In the genomic region with DNA sequence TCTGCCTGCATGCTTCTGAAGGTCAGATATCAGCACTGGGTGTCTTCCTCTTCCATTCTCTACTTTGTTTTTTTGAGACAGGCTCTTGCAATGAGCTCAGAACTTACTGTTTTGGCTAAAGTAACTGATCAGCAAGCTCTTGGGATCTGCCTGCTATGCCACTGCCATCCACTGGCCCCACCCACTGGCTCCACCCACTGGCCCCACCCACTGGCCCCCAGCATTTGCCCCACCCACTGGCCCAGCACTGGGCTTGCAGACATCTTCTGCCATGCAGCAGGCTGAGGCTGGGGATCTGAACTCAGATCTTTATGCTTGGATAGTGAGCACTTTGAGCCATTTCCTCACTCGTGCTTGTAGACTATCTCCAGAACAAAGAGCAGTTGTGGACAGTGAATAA, we compare ENCODE assay signal across 10 mouse cellular contexts.
DNase-seq lines count a peak whose midpoint lies in the region; ATAC-seq and TF ChIP-seq lines count a peak whose summit lies in the region.
"Had no signal": no experiment of that assay in that cellular context is flagged by ENCODE, and none has a peak within 500 bp of the region (broad histone marks: within the 10 kb centered on the region; RNA-seq: fewer than 3 reads in every experiment).

No protein-coding gene starts in this region.

- H3K36me3 ChIP-seq in limb, embryonic 11.5 days (ENCODE audit: control insufficient read depth, insufficient read depth, low read length), result no peaks in the 10 kb centered on the region
- no peaks in the 10 kb centered on the region; the same call in 1 of the 2 replicates for H3K36me3 ChIP-seq in stomach, postnatal 0 days (ENCODE audit: control insufficient read depth, insufficient read depth, low read length)
- H3K36me3 ChIP-seq in forebrain, embryonic 12.5 days (replicated peaks), result no peaks in the 10 kb centered on the region

- H3K27ac ChIP-seq in limb, embryonic 11.5 days (replicated peaks; ENCODE audit: low read depth, low read length), result no peak overlapping the region
- H3K27ac ChIP-seq in stomach, postnatal 0 days (replicated peaks), result no peak overlapping the region
- no peak overlapping the region for H3K27ac ChIP-seq in forebrain, embryonic 12.5 days

- 44% methylated on average over 1 of the region's 1 CpGs for WGBS in limb, embryonic 11.5 days
- WGBS in stomach, postnatal 0 days, result 26% methylated on average over 1 of the region's 1 CpGs
- WGBS in forebrain, embryonic 12.5 days, result 35% methylated on average over 1 of the region's 1 CpGs

- H3K4me2 ChIP-seq in limb, embryonic 11.5 days (ENCODE audit: low read depth, severe bottlenecking), result no peak overlapping the region
- no peak overlapping the region for H3K4me2 ChIP-seq in stomach, postnatal 0 days (replicated peaks; ENCODE audit: low read depth)
- no peak overlapping the region for H3K4me2 ChIP-seq in forebrain, embryonic 12.5 days

- DNase-seq in adrenal gland, postnatal 14 days, result peak; percentile 68
- no peak for DNase-seq in adrenal gland, adult 18-20 months (ENCODE audit: low spot score in 2 of 2)
- DNase-seq in thymus, postnatal 14 days, result peak; percentile 40
- DNase-seq in thymus, adult 18-20 months, result no peak
- DNase-seq in limb, embryonic 11.5 days (ENCODE audit: low spot score), result peak; percentile 55
- peak; percentile 62 for DNase-seq in stomach, postnatal 0 days (ENCODE audit: low spot score)
- DNase-seq in layer of hippocampus, adult 11-12 months (ENCODE audit: low spot score), result no peak
- DNase-seq: cerebellum, adult 11 months had no signal

- H3K27me3 ChIP-seq in limb, embryonic 11.5 days (ENCODE audit: control insufficient read depth, insufficient read depth, low read length), result no peaks in the 10 kb centered on the region
- no peaks in the 10 kb centered on the region for H3K27me3 ChIP-seq in stomach, postnatal 0 days (ENCODE audit: control insufficient read depth, insufficient read depth, low read length)
- H3K27me3 ChIP-seq in forebrain, embryonic 12.5 days, result no peaks in the 10 kb centered on the region; the same call in 1 of the 2 replicates

- H3K4me3 ChIP-seq in limb, embryonic 11.5 days (ENCODE audit: low read depth, low read length), result no peak overlapping the region
- H3K4me3 ChIP-seq in stomach, postnatal 0 days (ENCODE audit: low read depth, low read length), result no peak overlapping the region
- H3K4me3 ChIP-seq in forebrain, embryonic 12.5 days (replicated peaks), result no peak overlapping the region
- H3K4me3 ChIP-seq: myocyte had no signal

- no peaks in the 10 kb centered on the region for H3K9me3 ChIP-seq in limb, embryonic 11.5 days (ENCODE audit: control insufficient read depth, low read length)
- no peaks in the 10 kb centered on the region for H3K9me3 ChIP-seq in stomach, postnatal 0 days (ENCODE audit: control insufficient read depth, low read length)
- no peaks in the 10 kb centered on the region for H3K9me3 ChIP-seq in forebrain, embryonic 12.5 days

- ATAC-seq in limb, embryonic 11.5 days (ENCODE audit: insufficient number of reproducible peaks, low FRiP score, low TSS enrichment, low read depth), result no peak
- ATAC-seq in stomach, postnatal 0 days (ENCODE audit: low FRiP score, low TSS enrichment), result no peak
- ATAC-seq in forebrain, embryonic 12.5 days (ENCODE audit: low FRiP score), result no peak

- TF ChIP-seq EP300 in stomach, postnatal 0 days (optimal IDR thresholded peaks at IDR 0.05), result no peak

- no peaks in the 10 kb centered on the region for H3K4me1 ChIP-seq in limb, embryonic 11.5 days (ENCODE audit: control insufficient read depth, insufficient read depth, low read length)
- no peaks in the 10 kb centered on the region for H3K4me1 ChIP-seq in stomach, postnatal 0 days (replicated peaks; ENCODE audit: control insufficient read depth, insufficient read depth)
- H3K4me1 ChIP-seq in forebrain, embryonic 12.5 days, result 0 out of 2 replicates have a peak, but pooled peaks cover 3% of the 10 kb centered on the region

- no peak overlapping the region for H3K9ac ChIP-seq in limb, embryonic 11.5 days (ENCODE audit: low read length)
- H3K9ac ChIP-seq in stomach, postnatal 0 days (ENCODE audit: low read length), result no peak overlapping the region
- no peak overlapping the region for H3K9ac ChIP-seq in forebrain, embryonic 12.5 days

- TF ChIP-seq CTCF in stomach, postnatal 0 days (IDR thresholded peaks at IDR 0.05; ENCODE audit: low read depth), result no peak

Comparison
In these comparisons a context has a peak if more than half of its experiments do, and no peak if none do; other contexts are left out.
1. DNase-seq: peak in adrenal gland, postnatal 14 days (single experiment), thymus, postnatal 14 days (single experiment), limb, embryonic 11.5 days (single experiment) and stomach, postnatal 0 days (single experiment); none in adrenal gland, adult 18-20 months (0 of 2), thymus, adult 18-20 months (0 of 2) and layer of hippocampus, adult 11-12 months (single experiment).